Mouse (Mus musculus) stomach, embryonic 16.5 days (tissue): ENCODE measurements around the gene Zfp217. TPM values are rescaled to one million over a fixed set of nuclear protein-coding genes. Genes with fewer than 3 reads are reported as not detected.

ENCODE experiments used
- ATAC-seq: fragments of 200-750 bp; cut with Nextera tagmentation; 2 replicates; pipeline ENCODE4 v1.8.0; 2017; ENCODE audit warnings: moderate number of reproducible peaks, moderate TSS enrichment; ENCODE audit not compliant: insufficient read depth, low FRiP score
- H3K27ac ChIP-seq: fragments of 300-500 bp; sonication (generic); 2 replicates; pipeline ENCODE4 v1.5.1; 2014; ENCODE audit warnings: low read length
- H3K27me3 ChIP-seq: fragments of 300-500 bp; sonication (generic); 2 replicates; pipeline ENCODE4 v1.6.1; 2014; ENCODE audit warnings: low read length, control low read depth, mixed read lengths; ENCODE audit not compliant: control insufficient read depth, insufficient read depth
- H3K36me3 ChIP-seq: fragments of 300-500 bp; sonication (generic); 2 replicates; pipeline ENCODE4 v1.6.1; 2014; ENCODE audit warnings: low read length; ENCODE audit not compliant: control insufficient read depth, insufficient read depth
- H3K4me1 ChIP-seq: fragments of 300-500 bp; sonication (generic); 2 replicates; pipeline ENCODE4 v1.6.1; 2014; ENCODE audit warnings: low read length, control low read depth, mixed read lengths; ENCODE audit not compliant: control insufficient read depth, insufficient read depth
- H3K4me2 ChIP-seq: fragments of 300-500 bp; sonication (generic); 2 replicates; pipeline ENCODE4 v1.6.1; 2014; ENCODE audit warnings: low read depth, low read length, mixed read lengths
- H3K4me3 ChIP-seq: fragments of 300-500 bp; sonication (generic); replicated peaks from 2 replicates; pipeline ENCODE4 v1.5.1; 2014; ENCODE audit warnings: mild to moderate bottlenecking, low read length
- H3K9ac ChIP-seq: fragments of 300-500 bp; sonication (generic); 2 replicates; pipeline ENCODE4 v1.6.1; 2014; ENCODE audit warnings: low read length
- H3K9me3 ChIP-seq: fragments of 300-500 bp; sonication (generic); replicated peaks from 2 replicates; pipeline ENCODE4 v1.6.1; 2016; ENCODE audit warnings: low read length, control low read depth; ENCODE audit not compliant: control insufficient read depth
- WGBS: fragments of 180-500 bp; shearing (Covaris S2); extraction: QIAGEN DNeasy Blood & Tissue Kit; methylation state at CpG from one replicate; pipeline ENCODE4 v1.1.7; 2014; 5-methylcytosine and 5-hydroxymethylcytosine counted together
- polyA plus RNA-seq: library from polyadenylated mRNA; unstranded; fragments of >200 nt; fragmentation: Nextera tagmentation; extraction: Ambion mirVana; gene quantifications from 2 replicates; pipeline ENCODE4 v1.2.1, GENCODE M21; 2015

Gene Zfp217
- polyA plus RNA-seq, 1 experiment from 2014 or later, result 3.2 TPM

DNA sequence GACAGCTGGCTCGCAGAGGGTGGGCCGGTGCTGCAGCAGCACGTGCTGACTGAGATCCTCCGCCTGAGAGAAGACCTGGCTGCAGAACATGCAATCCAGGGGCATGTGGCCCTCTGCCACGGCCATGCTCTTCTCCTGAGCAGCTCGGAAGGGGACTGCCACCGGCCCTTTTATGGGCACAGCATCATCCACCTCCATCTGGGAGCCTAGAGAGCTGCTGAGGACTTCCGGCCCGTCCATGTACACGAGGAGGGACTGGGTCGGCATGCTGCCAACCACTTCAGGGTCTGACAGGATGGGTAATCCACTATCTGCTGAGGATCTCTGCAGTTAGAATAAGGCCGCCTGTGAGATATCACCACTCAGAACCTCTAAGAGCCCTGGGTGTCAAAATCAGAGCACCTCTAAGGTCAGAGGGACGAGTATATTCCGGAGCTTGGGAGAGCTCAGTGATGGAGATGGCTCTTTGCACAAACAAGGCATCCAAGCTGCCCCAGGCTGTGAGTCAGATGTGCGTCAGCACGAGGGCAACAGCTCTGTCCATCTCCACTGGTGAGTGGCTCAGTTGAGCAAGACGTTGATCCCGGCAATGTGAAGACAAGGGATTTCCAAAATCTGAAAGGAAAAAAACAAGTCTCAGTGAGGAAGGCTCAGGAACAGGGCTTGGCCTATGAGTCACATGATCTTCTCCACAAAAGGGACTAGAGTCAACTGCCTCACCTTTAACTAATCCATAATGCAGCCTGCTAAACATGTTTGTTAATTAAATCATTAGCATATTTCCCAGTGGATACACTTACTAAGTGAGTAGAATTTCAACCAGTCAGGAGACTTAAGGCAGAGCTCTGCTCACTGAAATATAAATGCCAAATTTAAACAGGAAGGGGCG lies 27.5 kb downstream of the Zfp217 start:
- Histone ChIP-seq H3K9ac (no peak overlapping the region), H3K27ac (no peak overlapping the region), H3K36me3 (peaks cover 25% of the 10 kb centered on the region; the same call in 1 of the 2 replicates), H3K27me3 (no peaks in the 10 kb centered on the region), H3K4me2 (no peak overlapping the region), H3K9me3 (no peaks in the 10 kb centered on the region), H3K4me3 (no peak overlapping the region), H3K4me1 (0 out of 2 replicates have a peak, but pooled peaks cover 4% of the 10 kb centered on the region)
- WGBS, result 85% methylated on average over 19 of the region's 19 CpGs
- ATAC-seq, result no peak

DNA sequence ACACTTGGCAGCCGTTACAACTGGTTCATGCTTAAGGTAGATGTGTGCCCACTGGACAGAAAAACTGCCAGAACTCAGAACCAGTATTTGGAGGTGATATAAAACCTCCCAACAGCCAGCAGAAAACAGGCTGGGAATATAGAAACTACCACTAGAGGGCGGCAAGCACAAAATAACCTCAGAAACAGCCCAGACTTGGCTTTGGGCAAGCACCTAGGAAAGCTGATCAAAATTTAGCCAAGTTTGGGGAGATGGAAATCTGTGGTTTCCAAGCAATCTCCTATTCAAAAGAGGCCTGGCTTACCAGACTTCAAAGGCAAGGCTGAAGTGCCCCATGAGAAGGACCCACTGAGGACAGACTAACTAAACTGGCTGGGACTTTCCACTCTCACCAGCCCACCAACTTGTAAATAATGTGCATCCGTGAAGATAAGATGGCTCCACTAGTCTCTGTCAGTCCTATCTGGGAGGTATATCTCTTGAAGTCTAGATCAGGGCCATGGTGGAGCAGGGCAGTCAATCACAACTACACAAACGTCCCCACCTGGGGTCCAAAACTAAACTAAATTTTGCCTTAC lies 31.1 kb downstream of the Zfp217 start:
- no peak overlapping the region for H3K9ac ChIP-seq
- H3K9me3 ChIP-seq, result no peaks in the 10 kb centered on the region
- H3K27me3 ChIP-seq, result no peaks in the 10 kb centered on the region
- peaks cover 45% of the 10 kb centered on the region for H3K36me3 ChIP-seq
- 0 out of 2 replicates have a peak, but pooled peaks cover 4% of the 10 kb centered on the region for H3K4me1 ChIP-seq
- 0 out of 2 replicates have a peak, but pooled peaks have one; percentile 6 for ATAC-seq
- H3K4me3 ChIP-seq, result no peak overlapping the region
- no peak overlapping the region for H3K27ac ChIP-seq
- H3K4me2 ChIP-seq, result no peak overlapping the region
- 32% methylated on average over 4 of the region's 4 CpGs for WGBS

DNA sequence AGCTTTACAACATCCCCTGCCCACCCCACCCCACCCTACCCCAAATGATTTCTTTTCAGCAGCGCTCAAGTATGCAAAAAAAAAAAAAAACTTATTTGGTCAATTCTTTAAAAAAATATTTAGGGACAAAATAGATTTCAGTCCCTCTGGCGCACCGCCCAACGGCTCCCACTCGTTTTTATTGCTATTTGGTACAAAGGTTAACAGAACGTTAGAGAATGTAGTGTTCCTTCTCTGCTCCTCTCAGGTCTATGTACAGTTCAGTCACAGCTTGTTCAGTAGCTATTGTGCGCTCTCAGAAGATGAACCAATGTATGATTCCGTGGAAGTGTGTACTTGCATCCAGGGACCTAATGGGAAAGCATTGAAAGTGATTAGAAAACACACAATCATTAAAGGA lies 37.6 kb downstream of the Zfp217 start:
- Histone ChIP-seq H3K27ac (no peak overlapping the region), H3K9me3 (no peaks in the 10 kb centered on the region), H3K4me3 (no peak overlapping the region), H3K4me2 (no peak overlapping the region), H3K27me3 (no peaks in the 10 kb centered on the region), H3K4me1 (0 out of 2 replicates have a peak, but pooled peaks cover 3% of the 10 kb centered on the region), H3K36me3 (peaks cover 26% of the 10 kb centered on the region), H3K9ac (no peak overlapping the region)
- 69% methylated on average over 8 of the region's 8 CpGs for WGBS
- ATAC-seq, result no peak

- Histone ChIP-seq H3K27ac (peak overlapping the region; percentile 10; the same call in 1 of the 2 replicates), H3K9me3 (no peaks in the 10 kb centered on the region), H3K9ac (no peak overlapping the region), H3K4me1 (0 out of 2 replicates have a peak, but pooled peaks cover 3% of the 10 kb centered on the region), H3K27me3 (no peaks in the 10 kb centered on the region), H3K36me3 (peaks cover 19% of the 10 kb centered on the region), H3K4me3 (no peak overlapping the region), H3K4me2 (no peak overlapping the region)
- ATAC-seq, result no peak
- WGBS, result 43% methylated on average over 5 of the region's 5 CpGs
Observed at GRCm38 (mm10) chr2:170109528-170109927, 38.4 kb downstream of the Zfp217 start.

- WGBS, result 84% methylated on average over 3 of the region's 3 CpGs
- H3K4me1 ChIP-seq, result 0 out of 2 replicates have a peak, but pooled peaks cover 3% of the 10 kb centered on the region
- no peaks in the 10 kb centered on the region for H3K9me3 ChIP-seq
- no peaks in the 10 kb centered on the region for H3K27me3 ChIP-seq
- H3K27ac ChIP-seq, result no peak overlapping the region
- no peak for ATAC-seq
- no peak overlapping the region for H3K4me2 ChIP-seq
- no peak overlapping the region for H3K9ac ChIP-seq
- no peak overlapping the region for H3K4me3 ChIP-seq
- H3K36me3 ChIP-seq, result peaks cover 3% of the 10 kb centered on the region; the same call in 1 of the 2 replicates
Observed at GRCm38 (mm10) chr2:170107791-170108190, 40.1 kb downstream of the Zfp217 start.

GRCm38 (mm10) chr2:170106000-170106399 lies 41.9 kb downstream of the Zfp217 start:
- H3K4me2 ChIP-seq, result no peak overlapping the region
- H3K9me3 ChIP-seq, result no peaks in the 10 kb centered on the region
- 0 out of 2 replicates have a peak, but pooled peaks cover 3% of the 10 kb centered on the region for H3K4me1 ChIP-seq
- no peak overlapping the region for H3K4me3 ChIP-seq
- no peak overlapping the region for H3K27ac ChIP-seq
- no peaks in the 10 kb centered on the region for H3K36me3 ChIP-seq
- H3K27me3 ChIP-seq, result no peaks in the 10 kb centered on the region
- 59% methylated on average over 9 of the region's 9 CpGs for WGBS
- H3K9ac ChIP-seq, result no peak overlapping the region
- ATAC-seq, result no peak

GRCm38 (mm10) chr2:170104396-170104795 lies 43.5 kb downstream of the Zfp217 start:
- Histone ChIP-seq H3K4me2 (no peak overlapping the region), H3K27ac (no peak overlapping the region), H3K4me3 (no peak overlapping the region), H3K9me3 (no peaks in the 10 kb centered on the region), H3K27me3 (no peaks in the 10 kb centered on the region), H3K36me3 (no peaks in the 10 kb centered on the region), H3K4me1 (no peaks in the 10 kb centered on the region), H3K9ac (no peak overlapping the region)
- no peak for ATAC-seq
- WGBS, result 89% methylated on average over 6 of the region's 6 CpGs

DNA sequence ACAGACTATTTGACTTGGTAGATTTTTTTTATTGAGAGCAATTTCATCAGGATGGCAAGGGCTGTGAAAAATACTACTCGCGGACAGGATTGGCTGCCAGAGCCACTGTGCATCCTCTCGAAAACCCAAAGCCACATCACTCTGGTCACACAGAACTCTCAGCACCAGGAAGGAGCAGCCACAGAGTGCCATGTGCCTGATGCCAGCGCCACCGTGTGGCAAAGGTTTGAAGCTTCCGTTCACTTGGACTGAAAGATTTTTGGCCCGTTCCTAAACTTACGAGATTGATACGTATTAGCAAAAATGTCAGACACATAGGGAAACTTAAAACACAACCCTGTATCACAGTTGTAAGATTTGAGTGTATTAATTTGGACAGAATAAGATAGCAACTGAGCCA lies 44.1 kb downstream of the Zfp217 start:
- H3K27me3 ChIP-seq, result no peaks in the 10 kb centered on the region
- WGBS, result 43% methylated on average over 9 of the region's 9 CpGs
- H3K4me2 ChIP-seq, result no peak overlapping the region
- ATAC-seq, result no peak
- no peaks in the 10 kb centered on the region for H3K9me3 ChIP-seq
- H3K27ac ChIP-seq, result no peak overlapping the region
- H3K4me1 ChIP-seq, result no peaks in the 10 kb centered on the region
- no peak overlapping the region for H3K9ac ChIP-seq
- no peak overlapping the region for H3K4me3 ChIP-seq
- H3K36me3 ChIP-seq, result no peaks in the 10 kb centered on the region

GRCm38 (mm10) chr2:170103341-170103740 lies 44.6 kb downstream of the Zfp217 start:
- WGBS, result 79% methylated on average over 5 of the region's 5 CpGs
- ATAC-seq, result no peak
- H3K4me1 ChIP-seq, result no peaks in the 10 kb centered on the region
- no peak overlapping the region for H3K4me2 ChIP-seq
- no peaks in the 10 kb centered on the region for H3K36me3 ChIP-seq
- no peak overlapping the region for H3K9ac ChIP-seq
- H3K9me3 ChIP-seq, result no peaks in the 10 kb centered on the region
- H3K27me3 ChIP-seq, result no peaks in the 10 kb centered on the region
- H3K27ac ChIP-seq, result no peak overlapping the region
- no peak overlapping the region for H3K4me3 ChIP-seq
